Mouse (Mus musculus): Measurements from ENCODE around the gene Plxnb1. TPM values are rescaled to one million over a fixed set of nuclear protein-coding genes. Genes with fewer than 3 reads are reported as not detected.

Plxnb1 gene
- 3.3 TPM for total RNA-seq (2023)

DNA sequence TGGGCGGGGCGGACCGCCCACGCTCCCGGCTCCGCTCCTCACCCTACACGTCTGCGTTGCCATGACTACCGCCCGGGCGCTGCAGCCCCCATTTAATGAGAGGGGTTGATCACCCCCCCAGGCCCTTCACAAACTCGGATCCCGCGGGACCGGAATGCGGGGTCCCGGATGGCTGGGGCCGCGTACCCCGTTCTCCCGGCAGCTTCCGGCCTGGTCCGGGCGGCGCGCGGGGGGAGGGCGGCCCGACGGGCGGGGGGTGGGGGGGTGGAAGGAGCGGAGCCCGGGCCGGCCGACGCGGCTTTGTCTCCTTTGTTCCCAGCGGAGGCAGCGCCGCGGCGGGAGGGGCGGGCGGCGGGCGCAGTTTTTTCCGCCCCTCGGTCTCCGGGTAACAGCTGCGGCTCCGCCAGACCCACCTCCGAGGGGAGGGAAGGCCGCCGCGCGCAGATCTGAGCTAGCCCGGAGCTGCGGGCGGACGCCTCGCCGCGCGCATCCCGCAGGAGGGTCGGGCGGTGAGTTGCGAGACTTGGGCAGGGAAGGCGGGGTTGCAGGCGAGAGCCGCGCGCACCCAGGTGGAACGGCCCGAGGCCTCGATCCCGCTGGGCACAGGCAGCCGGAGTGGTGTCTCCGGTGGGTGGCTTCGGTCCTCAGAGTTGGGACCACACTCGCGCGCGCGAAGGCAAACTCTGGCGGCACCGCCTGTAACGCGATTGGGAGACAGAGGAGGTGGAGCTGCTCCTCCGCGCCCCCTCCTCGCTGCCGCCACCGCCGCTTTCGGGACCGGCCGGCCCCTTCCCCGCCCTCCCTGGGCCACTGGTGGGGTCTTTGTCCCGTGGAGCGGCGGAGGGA is at the start of gene Plxnb1:
Plxnb1 (plus strand) TSS at position 253 of the 846 bp plus-strand sequence.

DNA sequence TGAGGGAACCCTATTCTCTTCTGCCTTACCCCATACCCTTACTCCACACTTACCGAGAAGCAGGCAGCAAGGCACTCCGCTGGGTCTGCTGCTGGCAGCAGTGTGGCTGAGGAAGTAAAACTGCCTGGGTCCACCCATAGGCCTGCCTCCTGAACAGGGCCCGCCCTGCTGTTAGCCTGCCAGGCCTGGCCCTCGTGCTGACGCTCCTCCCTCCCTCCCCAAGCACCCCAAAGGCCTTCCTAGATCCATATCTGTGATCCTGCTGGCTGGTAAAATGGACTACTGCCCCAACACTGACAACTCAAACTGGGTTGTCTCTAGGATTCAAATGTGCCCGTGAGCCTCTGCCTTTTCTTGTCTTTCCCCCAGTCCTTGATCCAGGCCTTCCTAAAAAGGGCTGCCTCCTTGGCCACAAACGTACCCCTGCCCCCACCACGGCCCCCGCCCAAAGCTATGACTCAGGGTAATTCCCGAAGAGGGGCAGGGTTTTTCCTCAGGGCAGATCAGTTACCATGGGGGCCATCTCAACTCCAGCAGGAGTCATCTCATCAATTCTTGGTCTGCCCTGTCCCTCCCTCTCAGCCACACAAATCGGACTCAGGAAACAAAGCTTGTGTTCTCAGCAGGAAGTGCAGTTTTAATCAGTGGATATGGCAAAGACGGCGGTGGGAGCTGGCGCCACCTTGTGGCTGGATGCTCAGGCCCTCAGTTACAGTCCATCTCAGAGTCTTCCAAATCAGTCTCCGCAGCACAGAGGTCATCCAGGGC is 35.9 kb upstream of the Plxnb1 start, which contains the start of gene Trex1:
Trex1 (minus strand) TSS at position 599 of the 768 bp plus-strand sequence.

DNA sequence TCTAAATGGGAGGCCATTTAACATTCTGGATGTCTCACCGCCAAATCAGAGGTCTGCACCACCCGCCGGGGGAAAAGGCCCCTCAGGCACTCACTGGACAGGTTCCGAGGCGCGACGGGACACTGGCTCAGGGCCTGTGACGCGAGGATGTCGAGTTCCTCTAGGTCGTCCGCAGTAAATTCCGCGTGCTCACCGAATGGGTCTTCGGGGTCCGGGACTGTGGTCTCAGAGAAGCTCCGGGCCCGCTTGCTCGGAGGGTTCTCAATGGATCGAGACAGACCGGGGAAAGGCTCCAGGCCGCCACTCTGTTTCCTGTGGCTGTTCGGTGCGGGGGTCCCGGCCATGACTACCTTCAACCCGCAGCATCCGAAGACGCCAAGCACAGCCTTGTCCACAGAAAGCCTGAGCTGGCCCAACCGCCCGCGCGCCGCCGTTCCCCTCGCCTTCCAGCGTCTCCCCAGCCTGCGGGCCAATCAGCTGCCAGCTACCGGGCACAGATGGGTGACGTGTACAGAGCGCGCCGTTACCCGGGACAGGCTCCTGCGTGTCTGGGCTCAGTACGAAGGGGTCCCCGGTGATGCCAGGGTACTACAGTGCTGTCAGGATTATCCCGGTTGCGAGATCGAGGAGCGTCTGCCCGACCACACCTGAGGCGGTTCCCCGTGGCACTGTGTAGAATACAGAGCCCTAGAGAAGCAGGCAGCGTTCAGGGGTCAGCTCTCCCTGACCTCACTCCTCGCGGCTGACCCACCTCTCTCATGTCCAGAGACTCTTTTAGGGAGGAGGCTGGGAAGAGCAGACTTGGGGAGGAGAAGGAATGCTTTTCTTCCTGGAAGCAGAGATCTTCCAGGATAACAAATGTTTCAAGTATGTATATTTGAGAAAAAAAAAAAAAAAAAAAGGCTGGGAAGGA is 21.3 kb upstream of the Plxnb1 start, which contains the start of gene Atrip:
Atrip (minus strand) TSS at position 464 of the 913 bp plus-strand sequence.

GRCm38 (mm10) chr9:109082124-109082800 is 12.9 kb upstream of the Plxnb1 start, which contains the start of the genes Ccdc51 and Tma7:
Gene Ccdc51, plus strand, starts transcription at chr9:109082493.
Gene Tma7, minus strand, starts transcription at chr9:109082587.

GRCm38 (mm10) chr9:109161941-109162340 is 66.8 kb downstream of the Plxnb1 start, which contains the start of gene Fbxw21:
Gene Fbxw21, minus strand, starts transcription at chr9:109162041.

Other genes with a start within 250 kb of the Plxnb1 start
- gene Slc26a6, start 242.1 kb upstream of the Plxnb1 start, total RNA-seq (2023), result 20.9 TPM
- 1.7 TPM for gene Tmem89, start 180.8 kb upstream of the Plxnb1 start, total RNA-seq (2023)
- gene Uqcrc1, start 158.8 kb upstream of the Plxnb1 start, total RNA-seq (2023), result 185 TPM
- gene Col7a1, start 141.8 kb upstream of the Plxnb1 start, total RNA-seq (2023), result 5.4 TPM
- not detected for gene Ucn2, start 109.4 kb upstream of the Plxnb1 start, total RNA-seq (2023)
- gene Pfkfb4, start 103.6 kb upstream of the Plxnb1 start, total RNA-seq (2023), result 14.8 TPM
- gene Shisa5, start 56.8 kb upstream of the Plxnb1 start, total RNA-seq (2023), result 2,826 TPM
- gene Trex1, start 35.7 kb upstream of the Plxnb1 start, total RNA-seq (2023), result 25.8 TPM
- gene Atrip, start 21.3 kb upstream of the Plxnb1 start, total RNA-seq (2023), result 33.1 TPM
- gene Ccdc51, start 12.9 kb upstream of the Plxnb1 start, total RNA-seq (2023), result 9.1 TPM
- gene Tma7, start 12.8 kb upstream of the Plxnb1 start, total RNA-seq (2023), result 309 TPM
- gene Fbxw21, start 66.7 kb downstream of the Plxnb1 start, total RNA-seq (2023), result not detected
- gene Fbxw13, start 100.6 kb downstream of the Plxnb1 start, total RNA-seq (2023), result not detected
- not detected for gene Fbxw20, start 139.4 kb downstream of the Plxnb1 start, total RNA-seq (2023)
- gene Fbxw14, start 192.3 kb downstream of the Plxnb1 start, total RNA-seq (2023), result not detected
- gene Fbxw28, start 244.3 kb downstream of the Plxnb1 start, total RNA-seq (2023), result not detected